Mouse (Mus musculus) midbrain, embryonic 11.5 days (tissue): ENCODE results near the gene Cdk12. TPM values are rescaled to one million over a fixed set of nuclear protein-coding genes. Genes with fewer than 3 reads are reported as not detected.

Source experiments
- ATAC-seq: fragments of 200-750 bp; cut with Nextera tagmentation; 2 replicates; pipeline ENCODE4 v1.8.0; 2017; ENCODE audit warnings: moderate TSS enrichment, moderate library complexity; ENCODE audit not compliant: low FRiP score
- DNase-seq: peaks from one replicate; pipeline ENCODE4 v3.0.0; 2015; ENCODE audit warnings: low spot score; ENCODE audit errors: missing footprints
- H3K27ac ChIP-seq: fragments of 300-500 bp; sonication (generic); 2 replicates; pipeline ENCODE4 v1.5.1; 2014; ENCODE audit warnings: low read depth, low read length
- H3K27me3 ChIP-seq: fragments of 300-500 bp; sonication (generic); 2 replicates; pipeline ENCODE4 v1.6.1; 2014; ENCODE audit warnings: mild to moderate bottlenecking, low read length, moderate library complexity, mixed read lengths; ENCODE audit not compliant: control insufficient read depth, insufficient read depth
- H3K36me3 ChIP-seq: fragments of 300-500 bp; sonication (generic); 2 replicates; pipeline ENCODE4 v1.6.1; 2014; ENCODE audit warnings: mild to moderate bottlenecking, low read length, moderate library complexity, mixed read lengths; ENCODE audit not compliant: control insufficient read depth, insufficient read depth
- H3K4me1 ChIP-seq: fragments of 300-500 bp; sonication (generic); 2 replicates; pipeline ENCODE4 v1.6.1; 2014; ENCODE audit warnings: low read length; ENCODE audit not compliant: control insufficient read depth, insufficient read depth
- H3K4me2 ChIP-seq: fragments of 300-500 bp; sonication (generic); 2 replicates; pipeline ENCODE4 v1.6.1; 2014; ENCODE audit warnings: mild to moderate bottlenecking, moderate library complexity
- H3K4me3 ChIP-seq: fragments of 300-500 bp; sonication (generic); 2 replicates; pipeline ENCODE4 v1.5.1; 2014; ENCODE audit warnings: low read depth, low read length
- H3K9ac ChIP-seq: fragments of 300-500 bp; sonication (generic); 2 replicates; pipeline ENCODE4 v1.6.1; 2014; ENCODE audit warnings: low read length
- H3K9me3 ChIP-seq: fragments of 300-500 bp; sonication (generic); 2 replicates; pipeline ENCODE4 v1.6.1; 2016; ENCODE audit warnings: low read length; ENCODE audit not compliant: control insufficient read depth
- whole genome bisulfite sequencing: fragments of 180-500 bp; shearing (Covaris S2); extraction: QIAGEN DNeasy Blood & Tissue Kit; methylation state at CpG from one replicate; pipeline ENCODE4 v1.1.7; 2014; 5-methylcytosine and 5-hydroxymethylcytosine counted together
- polyA plus RNA-seq: library from polyadenylated mRNA; unstranded; fragments of >200 nt; fragmentation: Nextera tagmentation; extraction: Ambion mirVana; gene quantifications from 2 replicates; pipeline ENCODE4 v1.2.1, GENCODE M21; 2014

Gene Cdk12
- polyA plus RNA-seq, 1 experiment from 2014 or later = 12.1 TPM

- peak; percentile 85 for DNase-seq
- Histone ChIP-seq H3K27me3 (peaks cover 91% of the 10 kb centered on the region), H3K4me2 (no peak overlapping the region), H3K9ac (no peak overlapping the region), H3K27ac (no peak overlapping the region), H3K9me3 (no peaks in the 10 kb centered on the region), H3K4me3 (no peak overlapping the region), H3K4me1 (peaks cover 2% of the 10 kb centered on the region; the same call in 1 of the 2 replicates), H3K36me3 (no peaks in the 10 kb centered on the region)
- WGBS = 2% methylated on average over 14 of the region's 14 CpGs
- ATAC-seq = no peak
These were observed 115.7 kb downstream of the Cdk12 start for GRCm38 (mm10) chr11:98318421-98319116.

DNA sequence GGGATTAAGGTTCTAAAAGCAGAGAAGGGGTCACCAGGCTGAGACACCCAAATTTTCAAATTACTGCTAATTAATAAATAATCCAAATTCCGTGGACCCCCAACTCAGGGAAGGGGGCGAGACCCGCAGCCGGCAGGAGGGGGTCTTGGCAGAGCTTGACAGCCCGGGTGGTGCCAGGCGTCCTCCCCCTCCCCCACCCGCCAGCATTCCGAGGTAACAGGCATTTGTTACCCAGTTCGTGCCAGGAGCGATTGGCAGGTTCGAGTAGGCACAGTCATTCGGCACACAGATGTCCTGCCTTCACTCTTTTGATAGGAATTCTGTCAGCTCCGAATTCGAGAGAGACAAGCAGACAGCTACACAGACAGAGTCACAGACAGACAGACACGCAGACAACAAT is 116.3 kb downstream of the Cdk12 start:
- no peak overlapping the region for H3K4me3 ChIP-seq
- H3K27me3 ChIP-seq = peaks cover 91% of the 10 kb centered on the region
- H3K4me1 ChIP-seq = no peaks in the 10 kb centered on the region
- 3% methylated on average over 15 of the region's 15 CpGs for WGBS
- no peaks in the 10 kb centered on the region for H3K36me3 ChIP-seq
- no peak for ATAC-seq
- H3K9me3 ChIP-seq = no peaks in the 10 kb centered on the region
- no peak overlapping the region for H3K9ac ChIP-seq
- no peak overlapping the region for H3K27ac ChIP-seq
- no peak for DNase-seq
- no peak overlapping the region for H3K4me2 ChIP-seq

DNA sequence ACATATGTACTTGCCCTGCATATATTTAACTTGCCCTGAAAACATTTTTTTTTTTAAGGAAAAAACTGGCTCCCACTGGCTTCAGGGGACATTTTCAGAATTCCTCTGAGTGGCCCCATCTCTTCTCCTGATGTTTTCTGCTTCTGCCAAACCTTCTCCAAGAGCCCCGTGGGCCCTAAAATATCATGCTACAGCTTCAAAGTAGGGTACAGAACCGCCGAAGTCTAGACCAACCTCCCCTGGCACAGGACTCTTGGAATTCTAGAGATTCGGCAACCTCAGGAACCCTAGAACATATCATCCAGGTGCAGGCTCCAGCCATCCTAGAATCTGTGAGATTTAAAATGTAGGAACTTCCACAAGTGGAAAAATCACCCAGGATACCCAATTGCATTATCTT is 116.7 kb downstream of the Cdk12 start:
- no peak overlapping the region for H3K9ac ChIP-seq
- DNase-seq (peak; percentile 87), ATAC-seq (no peak)
- WGBS = 15% methylated on average over 4 of the region's 4 CpGs
- H3K4me1 ChIP-seq = no peaks in the 10 kb centered on the region
- H3K27me3 ChIP-seq = peaks cover 91% of the 10 kb centered on the region
- no peak overlapping the region for H3K4me3 ChIP-seq
- no peaks in the 10 kb centered on the region for H3K9me3 ChIP-seq
- no peak overlapping the region for H3K27ac ChIP-seq
- H3K36me3 ChIP-seq = no peaks in the 10 kb centered on the region
- no peak overlapping the region for H3K4me2 ChIP-seq

DNA sequence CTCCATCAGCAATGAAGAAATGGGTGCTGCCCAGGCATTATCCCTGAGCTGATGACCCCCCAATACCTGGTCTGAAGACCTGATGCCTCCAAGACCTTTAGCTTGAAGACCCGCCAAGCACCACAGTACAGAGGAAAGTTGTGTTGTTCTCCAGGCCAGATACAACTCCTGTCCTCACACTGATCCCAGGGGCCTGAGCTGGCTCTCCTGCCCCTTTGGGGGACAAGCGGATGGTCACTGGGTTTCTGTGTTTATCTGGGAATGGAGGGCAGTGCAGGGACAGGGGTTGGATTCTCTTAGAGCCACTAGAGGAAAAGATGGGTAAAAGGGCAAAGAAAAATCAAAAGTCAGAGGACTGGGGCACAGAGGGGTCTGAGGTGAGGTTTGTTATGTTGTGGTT is 117.1 kb downstream of the Cdk12 start:
- DNase-seq = peak; percentile 87
- Histone ChIP-seq H3K4me2 (no peak overlapping the region), H3K4me1 (no peaks in the 10 kb centered on the region), H3K4me3 (no peak overlapping the region), H3K27me3 (peaks cover 95% of the 10 kb centered on the region), H3K9ac (no peak overlapping the region), H3K27ac (no peak overlapping the region), H3K36me3 (no peaks in the 10 kb centered on the region), H3K9me3 (no peaks in the 10 kb centered on the region)
- 2% methylated on average over 2 of the region's 2 CpGs for WGBS
- no peak for ATAC-seq

- Histone ChIP-seq H3K36me3 (no peaks in the 10 kb centered on the region), H3K27me3 (peaks cover 98% of the 10 kb centered on the region), H3K4me2 (no peak overlapping the region), H3K9ac (no peak overlapping the region), H3K9me3 (no peaks in the 10 kb centered on the region), H3K4me3 (no peak overlapping the region), H3K27ac (no peak overlapping the region), H3K4me1 (no peaks in the 10 kb centered on the region)
- ATAC-seq (no peak), DNase-seq (peak; percentile 85)
- 7% methylated on average over 12 of the region's 12 CpGs for WGBS
These were observed 117.5 kb downstream of the Cdk12 start for GRCm38 (mm10) chr11:98320381-98320780.

- H3K4me2 ChIP-seq = no peak overlapping the region
These were observed 118.2 kb downstream of the Cdk12 start for GRCm38 (mm10) chr11:98320806-98321676.

DNA sequence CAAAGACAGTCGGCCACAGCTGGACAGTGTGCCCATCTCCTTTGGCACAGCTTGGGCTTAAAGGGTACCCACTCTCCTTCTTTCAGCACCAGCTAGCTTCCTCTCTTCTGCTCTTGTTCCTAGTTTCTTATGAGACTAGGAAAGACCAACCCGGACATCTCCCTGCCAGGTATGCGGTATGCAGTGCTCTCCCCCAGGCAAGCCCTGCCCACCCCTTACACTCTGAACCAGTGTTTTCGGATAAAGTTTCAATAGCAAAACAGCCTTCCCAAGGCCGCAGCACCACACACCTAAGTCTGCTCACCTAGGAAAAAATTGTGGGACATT is 118.8 kb downstream of the Cdk12 start:
- WGBS = 9% methylated on average over 5 of the region's 5 CpGs
- H3K4me2 ChIP-seq = no peak overlapping the region
- H3K27me3 ChIP-seq = peaks cover 97% of the 10 kb centered on the region
- H3K27ac ChIP-seq = no peak overlapping the region
- no peaks in the 10 kb centered on the region for H3K36me3 ChIP-seq
- no peak overlapping the region for H3K9ac ChIP-seq
- H3K9me3 ChIP-seq = no peaks in the 10 kb centered on the region
- no peak for DNase-seq
- H3K4me3 ChIP-seq = no peak overlapping the region
- H3K4me1 ChIP-seq = no peaks in the 10 kb centered on the region
- no peak for ATAC-seq

More at GRCm38 (mm10) chr11:98320806-98321676, 118.2 kb downstream of the Cdk12 start:
- WGBS = 1% methylated on average over 30 of the region's 30 CpGs
- Histone ChIP-seq H3K4me1 (no peaks in the 10 kb centered on the region), H3K4me3 (no peak overlapping the region), H3K36me3 (no peaks in the 10 kb centered on the region), H3K9me3 (no peaks in the 10 kb centered on the region), H3K9ac (no peak overlapping the region), H3K27me3 (peaks cover 98% of the 10 kb centered on the region), H3K27ac (no peak overlapping the region)
- ATAC-seq (no peak), DNase-seq (peak; percentile 92)

- Histone ChIP-seq H3K27ac (no peak overlapping the region), H3K36me3 (no peaks in the 10 kb centered on the region), H3K9ac (no peak overlapping the region), H3K4me3 (no peak overlapping the region), H3K9me3 (no peaks in the 10 kb centered on the region), H3K27me3 (peaks cover 97% of the 10 kb centered on the region), H3K4me2 (no peak overlapping the region), H3K4me1 (no peaks in the 10 kb centered on the region)
- no peak for ATAC-seq
- WGBS = 13% methylated on average over 1 of the region's 1 CpGs
- DNase-seq = no peak
These were observed 119.3 kb downstream of the Cdk12 start for GRCm38 (mm10) chr11:98322159-98322558.

DNA sequence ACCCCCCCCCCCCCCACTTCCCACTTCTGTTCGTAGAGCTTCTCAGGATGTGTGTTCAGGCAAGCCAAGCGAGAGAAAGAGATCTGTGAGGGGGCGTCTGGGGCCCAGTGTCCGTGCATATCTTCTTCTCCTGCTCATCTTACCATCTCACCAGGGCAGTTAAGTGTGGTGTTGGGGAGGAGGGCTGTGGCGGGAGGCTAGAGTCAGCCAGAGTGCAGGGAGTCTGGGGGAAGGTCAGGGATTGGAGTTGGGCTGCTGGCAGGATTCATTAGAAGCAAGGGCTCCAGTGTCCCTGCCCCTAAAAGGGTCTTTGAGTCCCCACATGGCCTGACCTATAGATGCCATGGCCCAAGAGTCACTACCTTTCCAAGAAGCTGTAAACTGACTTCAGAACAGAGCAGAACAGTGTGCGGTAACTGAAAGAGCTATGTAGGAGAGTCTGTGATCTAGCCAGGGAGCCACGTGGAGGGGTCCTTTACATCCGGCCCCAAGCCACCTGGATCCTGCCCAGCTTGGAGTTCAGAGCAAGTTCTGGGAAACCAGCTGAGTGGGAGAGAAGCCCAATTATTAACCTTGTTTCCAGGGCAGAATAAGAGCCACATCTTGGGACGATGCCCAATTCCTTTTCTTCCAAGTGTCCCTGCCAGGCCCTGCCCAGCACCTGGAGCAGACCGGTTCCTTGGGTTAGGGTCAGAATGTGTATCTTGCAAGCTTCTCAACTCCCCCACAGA is 120.4 kb downstream of the Cdk12 start:
- WGBS = 2% methylated on average over 10 of the region's 10 CpGs
- ATAC-seq (no peak), DNase-seq (peak; percentile 84)
- peaks cover 97% of the 10 kb centered on the region for H3K27me3 ChIP-seq
- no peak overlapping the region for H3K4me3 ChIP-seq
- peaks cover 10% of the 10 kb centered on the region for H3K4me1 ChIP-seq
- H3K9me3 ChIP-seq = no peaks in the 10 kb centered on the region
- no peak overlapping the region for H3K9ac ChIP-seq
- H3K36me3 ChIP-seq = no peaks in the 10 kb centered on the region
- H3K4me2 ChIP-seq = no peak overlapping the region
- H3K27ac ChIP-seq = no peak overlapping the region
